Comparison of ENCODE assay signal across 15 mouse cellular contexts in genomic region chr9:41430391-41431343, GRCm38 (mm10).
A peak's percentile ranks its signal among the peaks of the same experiment; 100 is the strongest.
DNase-seq lines count a peak whose midpoint lies in the region; ATAC-seq and TF ChIP-seq lines count a peak whose summit lies in the region.
"Had no signal": no experiment of that assay in that cellular context is flagged by ENCODE, and none has a peak within 500 bp of the region (broad histone marks: within the 10 kb centered on the region; RNA-seq: fewer than 3 reads in every experiment).

No protein-coding gene starts in this region.

- peak; percentile 5 for DNase-seq in kidney, adult 2 months
- DNase-seq in forebrain, postnatal 0 days: peak; percentile 49
- no peak for DNase-seq in right cerebral cortex, postnatal 10 days (ENCODE audit: low spot score in 2 of 2)
- DNase-seq in left cerebral cortex, adult 9 months (ENCODE audit: low spot score in 2 of 2): no peak
- no peak for DNase-seq in urinary bladder, postnatal 36 days (ENCODE audit: low spot score in 2 of 2)
- no peak for DNase-seq in right cerebral cortex, adult 18-20 months
- DNase-seq: adrenal gland, postnatal 36 days; B cell, adult 2 months; cerebellum, adult 18-20 months; kidney, adult 18-20 months; spleen, adult 18-20 months had no signal

- 81% methylated on average over 16 of the region's 16 CpGs for WGBS in kidney, adult 2 months
- WGBS in kidney, embryonic 15.5 days: 82% methylated on average over 16 of the region's 16 CpGs
- WGBS in forebrain, postnatal 0 days: 22% methylated on average over 16 of the region's 16 CpGs
- WGBS in midbrain, embryonic 12.5 days: 39% methylated on average over 16 of the region's 16 CpGs

- no peak overlapping the region for H3K27ac ChIP-seq in kidney, adult 2 months (ENCODE audit: insufficient read depth, low read depth, low read length)
- H3K27ac ChIP-seq in kidney, embryonic 15.5 days: no peak overlapping the region
- H3K27ac ChIP-seq in forebrain, postnatal 0 days (ENCODE audit: low read depth, low read length): 0 out of 2 replicates have a peak overlapping the region, but pooled peaks have one; percentile 30
- H3K27ac ChIP-seq in midbrain, embryonic 12.5 days (replicated peaks): peak overlapping the region; percentile 61
- H3K27ac ChIP-seq: left cerebral cortex, adult 2 months had no signal

- no peaks in the 10 kb centered on the region for H3K4me1 ChIP-seq in kidney, adult 2 months (ENCODE audit: control insufficient read depth, insufficient read depth, low read length)
- no peaks in the 10 kb centered on the region for H3K4me1 ChIP-seq in kidney, embryonic 15.5 days
- H3K4me1 ChIP-seq in forebrain, postnatal 0 days (ENCODE audit: insufficient read depth): peaks cover 12% of the 10 kb centered on the region; the same call in 1 of the 2 replicates
- H3K4me1 ChIP-seq in midbrain, embryonic 12.5 days: peaks cover 27% of the 10 kb centered on the region

- H3K4me3 ChIP-seq in kidney, adult 2 months (ENCODE audit: insufficient read depth, low read depth, low read length): no peak overlapping the region
- no peak overlapping the region for H3K4me3 ChIP-seq in kidney, embryonic 15.5 days (replicated peaks)
- H3K4me3 ChIP-seq in forebrain, postnatal 0 days (ENCODE audit: low read depth, low read length): no peak overlapping the region
- no peak overlapping the region for H3K4me3 ChIP-seq in midbrain, embryonic 12.5 days
- H3K4me3 ChIP-seq: erythroblast, embryonic 14.5 days; left cerebral cortex, adult 2 months had no signal

- TF ChIP-seq CTCF in kidney, adult 2 months (conservative IDR thresholded peaks at IDR 0.05; ENCODE audit: insufficient read depth, insufficient read length, low read depth, low read length): no peak
- TF ChIP-seq CTCF in forebrain, postnatal 0 days (IDR thresholded peaks at IDR 0.05; ENCODE audit: low read depth): no peak

- H3K36me3 ChIP-seq in kidney, adult 2 months (ENCODE audit: control insufficient read depth, insufficient read depth, low read length): no peaks in the 10 kb centered on the region
- H3K36me3 ChIP-seq in kidney, embryonic 15.5 days: no peaks in the 10 kb centered on the region
- no peaks in the 10 kb centered on the region for H3K36me3 ChIP-seq in forebrain, postnatal 0 days (ENCODE audit: insufficient read depth)
- H3K36me3 ChIP-seq in midbrain, embryonic 12.5 days: peaks cover 21% of the 10 kb centered on the region

- H3K27me3 ChIP-seq in kidney, adult 2 months (replicated peaks; ENCODE audit: control insufficient read depth, insufficient read depth, low read length): no peaks in the 10 kb centered on the region
- no peaks in the 10 kb centered on the region for H3K27me3 ChIP-seq in kidney, embryonic 15.5 days
- no peaks in the 10 kb centered on the region for H3K27me3 ChIP-seq in forebrain, postnatal 0 days (ENCODE audit: insufficient read depth, low read length)
- H3K27me3 ChIP-seq in midbrain, embryonic 12.5 days: no peaks in the 10 kb centered on the region

- TF ChIP-seq POLR2A in kidney, adult 2 months (IDR thresholded peaks at IDR 0.05; ENCODE audit: low read depth, low read length): no peak

- no peak overlapping the region for H3K9ac ChIP-seq in kidney, embryonic 15.5 days
- H3K9ac ChIP-seq in forebrain, postnatal 0 days: no peak overlapping the region
- no peak overlapping the region for H3K9ac ChIP-seq in midbrain, embryonic 12.5 days (replicated peaks)

- ATAC-seq in kidney, embryonic 15.5 days (replicated peaks; ENCODE audit: low FRiP score): no peak
- peak; percentile 85 for ATAC-seq in forebrain, postnatal 0 days
- no peak for ATAC-seq in midbrain, embryonic 12.5 days (ENCODE audit: low FRiP score, low read depth)

- no peaks in the 10 kb centered on the region for H3K9me3 ChIP-seq in kidney, embryonic 15.5 days (replicated peaks)
- no peaks in the 10 kb centered on the region for H3K9me3 ChIP-seq in forebrain, postnatal 0 days (ENCODE audit: low read length)
- no peaks in the 10 kb centered on the region for H3K9me3 ChIP-seq in midbrain, embryonic 12.5 days

- no peak overlapping the region for H3K4me2 ChIP-seq in kidney, embryonic 15.5 days
- H3K4me2 ChIP-seq in forebrain, postnatal 0 days (ENCODE audit: low read depth): no peak overlapping the region
- peak overlapping the region; percentile 14; the same call in 1 of the 2 replicates for H3K4me2 ChIP-seq in midbrain, embryonic 12.5 days (replicated peaks)

Comparison
In these comparisons a context has a peak if more than half of its experiments do, and no peak if none do; other contexts are left out.
1. DNase-seq: peak in kidney, adult 2 months (single experiment) and forebrain, postnatal 0 days (single experiment); none in right cerebral cortex, postnatal 10 days (0 of 2), left cerebral cortex, adult 9 months (0 of 2), urinary bladder, postnatal 36 days (0 of 2) and right cerebral cortex, adult 18-20 months (single experiment).
2. H3K27ac ChIP-seq: peak in forebrain, postnatal 0 days (single experiment) and midbrain, embryonic 12.5 days (single experiment); none in kidney, adult 2 months (single experiment) and kidney, embryonic 15.5 days (single experiment).